Mouse (Mus musculus) testis, adult 2 months (tissue): ENCODE results near the gene Col8a1. TPM values are rescaled to one million over a fixed set of nuclear protein-coding genes. Genes with fewer than 3 reads are reported as not detected.

Experiments used
- H3K27ac ChIP-seq: fragments of 200-500 bp; 2 replicates; pipeline ENCODE4 v1.5.1; 2012; ENCODE audit warnings: low read depth, low read length; ENCODE audit not compliant: control insufficient read depth, insufficient read depth
- H3K27me3 ChIP-seq: fragments of 200-500 bp; 2 replicates; pipeline ENCODE4 v1.6.1; 2012; ENCODE audit warnings: mild to moderate bottlenecking, low read length, moderate library complexity; ENCODE audit not compliant: control insufficient read depth, insufficient read depth
- H3K36me3 ChIP-seq: fragments of 200-500 bp; 2 replicates; pipeline ENCODE4 v1.6.1; 2012; ENCODE audit warnings: mild to moderate bottlenecking, low read length; ENCODE audit not compliant: control insufficient read depth, insufficient read depth
- H3K4me1 ChIP-seq: fragments of 200-500 bp; 2 replicates; pipeline ENCODE4 v1.6.1; 2012; ENCODE audit warnings: low read length; ENCODE audit not compliant: control insufficient read depth, insufficient read depth
- H3K4me3 ChIP-seq: fragments of 200-500 bp; 2 replicates; pipeline ENCODE4 v1.5.1; 2012; ENCODE audit warnings: low read depth, mild to moderate bottlenecking, low read length, moderate library complexity, mixed read lengths; ENCODE audit not compliant: control insufficient read depth
- CTCF ChIP-seq: fragments of 200-500 bp; IDR thresholded peaks from 2 replicates; pipeline ENCODE4 v1.5.1; 2012; ENCODE audit warnings: low read depth, mild to moderate bottlenecking, inconsistent platforms, low read length, moderate library complexity; ENCODE audit not compliant: control insufficient read depth, insufficient read depth, insufficient replicate concordance
- POLR2A ChIP-seq: fragments of 200-500 bp; IDR thresholded peaks from 2 replicates; pipeline ENCODE4 v1.6.1; 2012; ENCODE audit warnings: low read depth, mild to moderate bottlenecking, inconsistent platforms, low read length, moderate library complexity; ENCODE audit not compliant: control insufficient read depth
- polyA plus RNA-seq: library from polyadenylated mRNA; depleted of rRNA; stranded (reverse); fragments of >200 nt; gene quantifications from 2 replicates; pipeline ENCODE4 v1.2.3, GENCODE M21; 2012; rRNA removed

Col8a1 gene
- polyA plus RNA-seq, result 0.58 and 0.61 TPM in 2 replicates

DNA sequence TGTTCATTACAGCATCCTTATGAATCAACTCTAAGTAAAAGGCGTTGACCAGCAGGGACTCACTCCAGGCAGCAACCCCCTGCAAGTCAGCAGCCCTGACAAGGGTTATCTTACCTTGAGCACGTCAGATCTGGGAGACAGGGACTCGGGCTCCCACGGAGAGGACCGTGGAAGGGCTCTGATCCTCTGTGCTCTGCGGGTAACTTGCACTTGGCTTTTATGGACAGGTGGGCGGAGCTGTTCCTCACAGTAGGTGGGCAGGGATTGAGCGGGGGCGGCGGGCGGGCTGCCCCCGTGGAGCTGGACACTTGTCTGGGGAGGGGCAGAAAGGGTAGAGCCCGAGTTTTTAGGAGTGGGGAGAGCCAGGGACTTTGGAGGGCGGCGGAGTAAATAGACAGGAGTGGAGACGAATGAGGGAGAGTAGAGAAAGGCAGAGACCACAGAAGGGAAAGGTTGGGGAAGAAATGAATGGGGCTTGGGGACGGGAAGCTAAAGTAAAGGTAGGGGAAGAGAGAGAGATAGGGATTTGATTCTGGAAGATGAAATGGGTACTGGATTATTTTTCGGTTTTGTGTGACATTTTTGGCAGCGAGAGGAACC lies at the start of gene Col8a1:
Col8a1 (minus strand) TSS at position 212 of the 600 bp plus-strand sequence.
- H3K27ac ChIP-seq, result no peak within 1 kb of the TSS
- H3K36me3 ChIP-seq, result no peaks in the 10 kb centered on the region

GRCm38 (mm10) chr16:57801886-57802285 lies 47.3 kb upstream of the Col8a1 start:
- no peak for TF ChIP-seq POLR2A
- no peak for TF ChIP-seq CTCF

More for the DNA sequence above, at the start of gene Col8a1:
- peak within 1 kb of the TSS; percentile 46 for H3K4me3 ChIP-seq
- H3K4me1 ChIP-seq, result peaks cover 9% of the 10 kb centered on the region
- TF ChIP-seq POLR2A (no peak), CTCF (no peak)
- H3K27me3 ChIP-seq, result no peaks in the 10 kb centered on the region; the same call in 1 of the 2 replicates

DNA sequence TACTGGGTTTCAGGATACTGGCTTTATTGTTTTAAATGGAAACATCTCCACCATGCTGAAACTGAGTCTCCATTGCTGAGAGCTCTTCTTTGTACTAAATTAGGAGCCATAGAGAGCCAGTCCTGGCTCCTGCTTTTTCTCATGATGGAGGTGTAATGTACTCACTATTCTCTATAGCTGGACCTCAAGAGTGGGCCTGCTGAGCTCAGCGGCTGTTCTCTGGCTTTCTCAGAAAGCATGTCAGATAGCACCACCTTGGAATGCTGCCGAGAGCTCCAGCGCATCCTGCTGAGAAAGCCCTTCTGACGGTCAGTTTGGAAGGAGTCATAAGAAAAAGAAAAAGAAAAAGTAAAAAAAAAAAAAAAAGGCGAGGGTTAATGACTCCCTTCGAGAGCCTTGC lies 41.8 kb upstream of the Col8a1 start:
- Histone ChIP-seq H3K4me3 (no peak overlapping the region), H3K27ac (no peak overlapping the region), H3K4me1 (no peaks in the 10 kb centered on the region), H3K36me3 (no peaks in the 10 kb centered on the region), H3K27me3 (no peaks in the 10 kb centered on the region)
- no peak for TF ChIP-seq POLR2A
- no peak for TF ChIP-seq CTCF

More at GRCm38 (mm10) chr16:57801886-57802285, 47.3 kb upstream of the Col8a1 start:
- Histone ChIP-seq H3K4me1 (no peaks in the 10 kb centered on the region), H3K27me3 (no peaks in the 10 kb centered on the region), H3K4me3 (no peak overlapping the region), H3K36me3 (no peaks in the 10 kb centered on the region), H3K27ac (no peak overlapping the region)

GRCm38 (mm10) chr16:57779011-57779410 lies 24.5 kb upstream of the Col8a1 start:
- no peaks in the 10 kb centered on the region for H3K4me1 ChIP-seq
- H3K27ac ChIP-seq, result no peak overlapping the region
- TF ChIP-seq POLR2A, result no peak
- no peak for TF ChIP-seq CTCF
- no peaks in the 10 kb centered on the region for H3K36me3 ChIP-seq
- H3K4me3 ChIP-seq, result no peak overlapping the region
- no peaks in the 10 kb centered on the region for H3K27me3 ChIP-seq

DNA sequence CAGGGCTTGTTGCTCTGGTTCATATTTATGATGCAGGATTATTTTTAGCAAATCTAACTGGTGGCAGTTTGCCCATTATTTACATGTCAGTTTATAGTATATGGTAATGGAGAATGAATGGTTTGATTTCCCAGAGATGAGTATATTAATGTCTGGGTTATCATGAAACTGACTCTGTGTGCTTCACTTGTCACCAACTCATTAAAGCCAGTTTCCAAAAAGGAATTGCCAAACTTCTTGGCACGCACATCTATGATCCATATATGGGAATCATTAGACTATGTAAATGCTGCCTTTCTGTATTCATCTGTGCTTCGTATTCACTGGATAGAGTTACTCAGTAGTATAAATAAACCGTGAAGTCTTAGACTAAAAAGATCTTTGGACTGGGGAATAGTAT lies 11.1 kb upstream of the Col8a1 start:
- H3K36me3 ChIP-seq, result no peaks in the 10 kb centered on the region
- no peaks in the 10 kb centered on the region for H3K27me3 ChIP-seq
- TF ChIP-seq CTCF (no peak), POLR2A (no peak)
- no peak overlapping the region for H3K4me3 ChIP-seq
- no peaks in the 10 kb centered on the region for H3K4me1 ChIP-seq
- H3K27ac ChIP-seq, result no peak overlapping the region

DNA sequence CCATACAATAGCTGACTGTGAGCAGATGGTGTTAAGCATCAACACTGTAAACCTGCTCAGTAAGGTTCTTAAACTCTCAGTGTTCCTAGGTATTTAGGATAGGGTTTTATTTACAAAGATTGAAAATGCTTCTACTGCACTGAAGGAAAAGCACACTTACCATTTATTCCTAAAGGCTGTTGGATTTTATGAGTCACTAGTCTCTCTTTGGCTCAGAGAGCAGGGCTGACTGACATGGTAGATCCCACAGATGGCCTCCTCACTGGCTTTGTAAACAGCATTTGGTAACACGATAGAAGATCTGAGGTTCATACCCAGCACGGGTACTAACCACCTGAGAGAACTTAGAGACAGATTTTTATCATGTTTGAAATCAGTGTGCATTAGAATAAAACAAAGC lies 5.3 kb upstream of the Col8a1 start:
- peaks cover 4% of the 10 kb centered on the region for H3K4me1 ChIP-seq
- no peaks in the 10 kb centered on the region; the same call in 1 of the 2 replicates for H3K27me3 ChIP-seq
- no peak overlapping the region for H3K27ac ChIP-seq
- TF ChIP-seq CTCF (no peak), POLR2A (no peak)
- no peaks in the 10 kb centered on the region for H3K36me3 ChIP-seq
- no peak overlapping the region for H3K4me3 ChIP-seq

GRCm38 (mm10) chr16:57755708-57756107 lies 1.2 kb upstream of the Col8a1 start:
- Histone ChIP-seq H3K4me1 (peaks cover 9% of the 10 kb centered on the region), H3K27ac (no peak overlapping the region), H3K4me3 (no peak overlapping the region), H3K36me3 (no peaks in the 10 kb centered on the region), H3K27me3 (no peaks in the 10 kb centered on the region; the same call in 1 of the 2 replicates)
- TF ChIP-seq CTCF, result no peak
- TF ChIP-seq POLR2A, result no peak
